Mouse (Mus musculus): ENCODE measurements around the gene Man1c1. TPM values are rescaled to one million over a fixed set of nuclear protein-coding genes. Genes with fewer than 3 reads are reported as not detected.
A peak's percentile ranks its signal among the peaks of the same experiment; 100 is the strongest.

The Man1c1 gene
- polyA plus RNA-seq, 1 experiment from 2014 or later: 7.2 TPM

- WGBS: 61% methylated on average over 8 of the region's 8 CpGs
- no peaks in the 10 kb centered on the region for H3K27me3 ChIP-seq (ENCODE audit: control insufficient read depth, insufficient read depth, low read length)
- DNase-seq (ENCODE audit: low spot score) (no peak), ATAC-seq (ENCODE audit: low FRiP score) (no peak)
- H3K36me3 ChIP-seq (replicated peaks; ENCODE audit: control insufficient read depth, insufficient read depth): no peaks in the 10 kb centered on the region
- H3K4me3 ChIP-seq (replicated peaks; ENCODE audit: low read length): no peak overlapping the region
- peaks cover 27% of the 10 kb centered on the region for H3K4me1 ChIP-seq (replicated peaks; ENCODE audit: control insufficient read depth, insufficient read depth, low read length)
- H3K4me2 ChIP-seq (replicated peaks): no peak overlapping the region
- no peaks in the 10 kb centered on the region for H3K9me3 ChIP-seq (ENCODE audit: control insufficient read depth, low read length)
- H3K9ac ChIP-seq: no peak overlapping the region
- 0 out of 2 replicates have a peak overlapping the region, but pooled peaks have one; percentile 14 for H3K27ac ChIP-seq
Observed at GRCm38 (mm10) chr4:134636406-134636805, 67.7 kb downstream of the Man1c1 start.

- Histone ChIP-seq H3K27me3 (ENCODE audit: control insufficient read depth, insufficient read depth, low read length) (no peaks in the 10 kb centered on the region), H3K4me3 (replicated peaks; ENCODE audit: low read length) (no peak overlapping the region), H3K4me2 (replicated peaks) (no peak overlapping the region), H3K9ac (peak overlapping the region; percentile 20; the same call in 1 of the 2 replicates), H3K4me1 (replicated peaks; ENCODE audit: control insufficient read depth, insufficient read depth, low read length) (peaks cover 32% of the 10 kb centered on the region), H3K27ac (peak overlapping the region; percentile 71; the same call in 1 of the 2 replicates), H3K36me3 (replicated peaks; ENCODE audit: control insufficient read depth, insufficient read depth) (no peaks in the 10 kb centered on the region), H3K9me3 (ENCODE audit: control insufficient read depth, low read length) (no peaks in the 10 kb centered on the region)
- no peak for DNase-seq (ENCODE audit: low spot score)
- WGBS: 44% methylated on average over 13 of the region's 13 CpGs
- ATAC-seq (ENCODE audit: low FRiP score): no peak
Observed at GRCm38 (mm10) chr4:134634001-134634400, 70.1 kb downstream of the Man1c1 start.

- 16% methylated on average over 13 of the region's 13 CpGs for WGBS
- H3K27ac ChIP-seq: peak overlapping the region; percentile 71
- H3K4me1 ChIP-seq (replicated peaks; ENCODE audit: control insufficient read depth, insufficient read depth, low read length): peaks cover 37% of the 10 kb centered on the region
- peak overlapping the region; percentile 31; the same call in 1 of the 2 replicates for H3K9ac ChIP-seq
- H3K27me3 ChIP-seq (ENCODE audit: control insufficient read depth, insufficient read depth, low read length): no peaks in the 10 kb centered on the region
- no peak overlapping the region for H3K4me3 ChIP-seq (replicated peaks; ENCODE audit: low read length)
- H3K9me3 ChIP-seq (ENCODE audit: control insufficient read depth, low read length): no peaks in the 10 kb centered on the region
- H3K36me3 ChIP-seq (replicated peaks; ENCODE audit: control insufficient read depth, insufficient read depth): no peaks in the 10 kb centered on the region
- ATAC-seq (ENCODE audit: low FRiP score) (peak; percentile 52; the same call in 1 of the 2 replicates), DNase-seq (ENCODE audit: low spot score) (peak; percentile 47)
- H3K4me2 ChIP-seq (replicated peaks): no peak overlapping the region
Observed at GRCm38 (mm10) chr4:134632131-134632711, 71.9 kb downstream of the Man1c1 start.

GRCm38 (mm10) chr4:134631471-134632130 lies 72.5 kb downstream of the Man1c1 start:
- DNase-seq (ENCODE audit: low spot score): no peak
- ATAC-seq (ENCODE audit: low FRiP score): peak; percentile 32; the same call in 1 of the 2 replicates
- 18% methylated on average over 14 of the region's 14 CpGs for WGBS
- H3K4me3 ChIP-seq (replicated peaks; ENCODE audit: low read length): no peak overlapping the region
- peaks cover 40% of the 10 kb centered on the region for H3K4me1 ChIP-seq (replicated peaks; ENCODE audit: control insufficient read depth, insufficient read depth, low read length)
- no peaks in the 10 kb centered on the region for H3K27me3 ChIP-seq (ENCODE audit: control insufficient read depth, insufficient read depth, low read length)
- H3K36me3 ChIP-seq (replicated peaks; ENCODE audit: control insufficient read depth, insufficient read depth): no peaks in the 10 kb centered on the region
- H3K4me2 ChIP-seq (replicated peaks): peak overlapping the region; percentile 17; the same call in 1 of the 2 replicates
- no peaks in the 10 kb centered on the region for H3K9me3 ChIP-seq (ENCODE audit: control insufficient read depth, low read length)
- peak overlapping the region; percentile 71 for H3K27ac ChIP-seq
- H3K9ac ChIP-seq: peak overlapping the region; percentile 31; the same call in 1 of the 2 replicates

- Histone ChIP-seq H3K27ac (no peak overlapping the region), H3K36me3 (replicated peaks; ENCODE audit: control insufficient read depth, insufficient read depth) (no peaks in the 10 kb centered on the region), H3K4me1 (replicated peaks; ENCODE audit: control insufficient read depth, insufficient read depth, low read length) (peaks cover 45% of the 10 kb centered on the region), H3K4me3 (replicated peaks; ENCODE audit: low read length) (no peak overlapping the region), H3K9ac (no peak overlapping the region), H3K9me3 (ENCODE audit: control insufficient read depth, low read length) (no peaks in the 10 kb centered on the region), H3K4me2 (replicated peaks) (no peak overlapping the region), H3K27me3 (ENCODE audit: control insufficient read depth, insufficient read depth, low read length) (no peaks in the 10 kb centered on the region)
- ATAC-seq (ENCODE audit: low FRiP score) (no peak), DNase-seq (ENCODE audit: low spot score) (no peak)
- 71% methylated on average over 10 of the region's 10 CpGs for WGBS
Observed at GRCm38 (mm10) chr4:134628575-134629384, 75.3 kb downstream of the Man1c1 start.

GRCm38 (mm10) chr4:134628058-134628457 lies 76.0 kb downstream of the Man1c1 start:
- DNase-seq (ENCODE audit: low spot score) (no peak), ATAC-seq (ENCODE audit: low FRiP score) (no peak)
- Histone ChIP-seq H3K9ac (no peak overlapping the region), H3K27ac (no peak overlapping the region), H3K36me3 (replicated peaks; ENCODE audit: control insufficient read depth, insufficient read depth) (no peaks in the 10 kb centered on the region), H3K4me3 (replicated peaks; ENCODE audit: low read length) (no peak overlapping the region), H3K27me3 (ENCODE audit: control insufficient read depth, insufficient read depth, low read length) (no peaks in the 10 kb centered on the region), H3K9me3 (ENCODE audit: control insufficient read depth, low read length) (no peaks in the 10 kb centered on the region), H3K4me1 (replicated peaks; ENCODE audit: control insufficient read depth, insufficient read depth, low read length) (peaks cover 38% of the 10 kb centered on the region), H3K4me2 (replicated peaks) (no peak overlapping the region)
- 72% methylated on average over 7 of the region's 7 CpGs for WGBS

GRCm38 (mm10) chr4:134626883-134627282 lies 77.2 kb downstream of the Man1c1 start:
- DNase-seq (ENCODE audit: low spot score) (no peak), ATAC-seq (ENCODE audit: low FRiP score) (no peak)
- Histone ChIP-seq H3K9me3 (ENCODE audit: control insufficient read depth, low read length) (no peaks in the 10 kb centered on the region), H3K27ac (no peak overlapping the region), H3K27me3 (ENCODE audit: control insufficient read depth, insufficient read depth, low read length) (no peaks in the 10 kb centered on the region), H3K36me3 (replicated peaks; ENCODE audit: control insufficient read depth, insufficient read depth) (no peaks in the 10 kb centered on the region), H3K9ac (no peak overlapping the region), H3K4me3 (replicated peaks; ENCODE audit: low read length) (no peak overlapping the region), H3K4me2 (replicated peaks) (no peak overlapping the region), H3K4me1 (replicated peaks; ENCODE audit: control insufficient read depth, insufficient read depth, low read length) (peaks cover 26% of the 10 kb centered on the region)
- 84% methylated on average over 2 of the region's 2 CpGs for WGBS

- 85% methylated on average over 4 of the region's 4 CpGs for WGBS
- no peaks in the 10 kb centered on the region for H3K36me3 ChIP-seq (replicated peaks; ENCODE audit: control insufficient read depth, insufficient read depth)
- H3K27me3 ChIP-seq (ENCODE audit: control insufficient read depth, insufficient read depth, low read length): no peaks in the 10 kb centered on the region
- H3K4me2 ChIP-seq (replicated peaks): no peak overlapping the region
- H3K27ac ChIP-seq: no peak overlapping the region
- H3K4me1 ChIP-seq (replicated peaks; ENCODE audit: control insufficient read depth, insufficient read depth, low read length): peaks cover 21% of the 10 kb centered on the region
- no peaks in the 10 kb centered on the region for H3K9me3 ChIP-seq (ENCODE audit: control insufficient read depth, low read length)
- no peak overlapping the region for H3K9ac ChIP-seq
- ATAC-seq (ENCODE audit: low FRiP score) (no peak), DNase-seq (ENCODE audit: low spot score) (no peak)
- no peak overlapping the region for H3K4me3 ChIP-seq (replicated peaks; ENCODE audit: low read length)
Observed at GRCm38 (mm10) chr4:134626350-134626749, 77.7 kb downstream of the Man1c1 start.
